Mouse (Mus musculus) C2C12 (cell line): ENCODE data around the gene Omp.

Experiments used
- CEBPB ChIP-seq: IDR thresholded peaks from one replicate; pipeline ENCODE4 v1.6.1; 2011; ENCODE audit warnings: low read depth, mild to moderate bottlenecking, control low read depth, moderate library complexity
- CTCF ChIP-seq: IDR thresholded peaks from one replicate; pipeline ENCODE4 v1.5.1; 2011; ENCODE audit not compliant: control insufficient read depth, insufficient read depth, insufficient read length
- FOSL1 ChIP-seq: IDR thresholded peaks from one replicate; pipeline ENCODE4 v1.8.0; 2011; ENCODE audit warnings: mild to moderate bottlenecking, low read length; ENCODE audit not compliant: poor library complexity, insufficient read depth, severe bottlenecking
- MAX ChIP-seq: IDR thresholded peaks from one replicate; pipeline ENCODE4 v1.6.1; 2011; ENCODE audit warnings: mild to moderate bottlenecking, control low read depth
- MYOD1 ChIP-seq: IDR thresholded peaks from one replicate; pipeline ENCODE4 v1.6.1; 2011; ENCODE audit warnings: low read depth; ENCODE audit not compliant: control insufficient read depth, insufficient read length
- MYOG ChIP-seq: IDR thresholded peaks from one replicate; pipeline ENCODE4 v1.6.1; 2011; ENCODE audit not compliant: control insufficient read depth, insufficient read length; ENCODE audit errors: extremely low read depth
- USF1 ChIP-seq: IDR thresholded peaks from one replicate; pipeline ENCODE4 v1.6.1; 2011; ENCODE audit warnings: low read depth, mild to moderate bottlenecking, control low read depth, moderate library complexity

GRCm38 (mm10) chr7:98156280-98156665, 11.0 kb upstream of the Omp start:
- no peak for TF ChIP-seq CTCF
- TF ChIP-seq MAX: no peak
- no peak for TF ChIP-seq USF1
- TF ChIP-seq MYOD1: no peak
- TF ChIP-seq FOSL1: no peak
- no peak for TF ChIP-seq MYOG
- no peak for TF ChIP-seq CEBPB
